Mouse (Mus musculus) stomach, embryonic 14.5 days (tissue): ENCODE measurements around the gene Dpagt1. TPM values are rescaled to one million over a fixed set of nuclear protein-coding genes. Genes with fewer than 3 reads are reported as not detected.
A peak's percentile ranks its signal among the peaks of the same experiment; 100 is the strongest.

Experiments used
- ATAC-seq: fragments of 200-750 bp; cut with Nextera tagmentation; 2 replicates; pipeline ENCODE4 v1.8.0; 2017; ENCODE audit warnings: low read depth, moderate TSS enrichment; ENCODE audit not compliant: insufficient number of reproducible peaks, insufficient read depth, low FRiP score
- H3K27ac ChIP-seq: fragments of 300-500 bp; sonication (generic); 2 replicates; pipeline ENCODE4 v1.5.1; 2014; ENCODE audit warnings: mild to moderate bottlenecking, low read length, moderate library complexity, mixed read lengths
- H3K27me3 ChIP-seq: fragments of 300-500 bp; sonication (generic); 2 replicates; pipeline ENCODE4 v1.6.1; 2014; ENCODE audit warnings: low read length, control low read depth, mixed read lengths; ENCODE audit not compliant: control insufficient read depth, insufficient read depth
- H3K36me3 ChIP-seq: fragments of 300-500 bp; sonication (generic); 2 replicates; pipeline ENCODE4 v1.6.1; 2014; ENCODE audit warnings: mild to moderate bottlenecking, control low read depth, low read length, moderate library complexity, mixed read lengths; ENCODE audit not compliant: control insufficient read depth, insufficient read depth
- H3K4me1 ChIP-seq: fragments of 300-500 bp; sonication (generic); 2 replicates; pipeline ENCODE4 v1.6.1; 2014; ENCODE audit warnings: low read length, control low read depth, mixed read lengths; ENCODE audit not compliant: control insufficient read depth, insufficient read depth
- H3K4me2 ChIP-seq: fragments of 300-500 bp; sonication (generic); replicated peaks from 2 replicates; pipeline ENCODE4 v1.6.1; 2014; ENCODE audit warnings: low read depth, low read length, control low read depth
- H3K4me3 ChIP-seq: fragments of 300-500 bp; sonication (generic); 2 replicates; pipeline ENCODE4 v1.5.1; 2014; ENCODE audit warnings: low read depth, low read length, control low read depth
- H3K9ac ChIP-seq: fragments of 300-500 bp; sonication (generic); replicated peaks from 2 replicates; pipeline ENCODE4 v1.6.1; 2014; ENCODE audit warnings: low read depth, mild to moderate bottlenecking, control low read depth, low read length, moderate library complexity, mixed read lengths
- H3K9me3 ChIP-seq: fragments of 300-500 bp; sonication (generic); 2 replicates; pipeline ENCODE4 v1.6.1; 2016; ENCODE audit warnings: low read depth, low read length, control low read depth; ENCODE audit not compliant: control insufficient read depth
- WGBS: fragments of 180-500 bp; shearing (Covaris S2); extraction: QIAGEN DNeasy Blood & Tissue Kit; methylation state at CpG from one replicate; pipeline ENCODE4 v1.1.7; 2014; 5-methylcytosine and 5-hydroxymethylcytosine counted together
- polyA plus RNA-seq: library from polyadenylated mRNA; unstranded; fragments of >200 nt; fragmentation: Nextera tagmentation; extraction: Ambion mirVana; gene quantifications from 2 replicates; pipeline ENCODE4 v1.2.1, GENCODE M21; 2014

Gene Dpagt1
- polyA plus RNA-seq = 44.5 and 46.7 TPM in 2 replicates

DNA sequence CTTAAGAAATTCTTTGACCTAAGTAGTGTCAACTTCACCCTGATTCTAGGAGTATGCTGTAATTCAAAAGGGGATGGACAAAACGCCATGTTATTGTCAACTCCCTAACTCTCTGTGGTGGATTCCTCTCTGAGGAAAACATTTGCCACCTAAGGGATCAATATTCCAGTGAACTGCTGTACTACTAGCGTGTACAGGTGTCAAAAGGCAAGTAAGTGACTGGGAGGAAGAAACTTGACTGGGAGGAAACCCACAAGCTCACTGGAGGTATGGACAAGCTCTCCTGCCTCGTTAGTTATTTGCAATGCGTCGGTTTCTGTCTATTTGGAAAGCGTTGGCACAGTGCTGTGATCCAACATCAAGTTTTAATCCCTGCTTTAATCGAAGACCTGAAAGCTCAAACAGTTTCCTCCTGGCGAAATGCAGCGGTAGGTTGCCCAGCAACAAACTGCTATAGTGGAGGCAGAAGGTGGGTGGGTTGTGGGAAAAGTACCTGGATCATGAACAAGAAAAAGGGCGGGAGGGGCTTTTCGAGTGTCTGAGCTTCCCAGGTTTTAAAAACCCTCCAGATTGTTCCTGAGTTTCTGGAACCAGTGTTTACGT lies at the start of gene Dpagt1:
TSS of gene Dpagt1 (plus strand) at position 252 of the 603 bp plus-strand sequence.
- Histone ChIP-seq H3K36me3 (peaks cover 14% of the 10 kb centered on the region; the same call in 1 of the 2 replicates), H3K4me2 (peak within 1 kb of the TSS; percentile 74), H3K4me1 (peaks cover 13% of the 10 kb centered on the region), H3K9ac (peak within 1 kb of the TSS; percentile 69), H3K27me3 (no peaks in the 10 kb centered on the region), H3K4me3 (peak within 1 kb of the TSS; percentile 62), H3K9me3 (no peaks in the 10 kb centered on the region), H3K27ac (peak within 1 kb of the TSS; percentile 86)
- 3% methylated on average over 12 of the region's 12 CpGs for WGBS
- ATAC-seq = no peak

DNA sequence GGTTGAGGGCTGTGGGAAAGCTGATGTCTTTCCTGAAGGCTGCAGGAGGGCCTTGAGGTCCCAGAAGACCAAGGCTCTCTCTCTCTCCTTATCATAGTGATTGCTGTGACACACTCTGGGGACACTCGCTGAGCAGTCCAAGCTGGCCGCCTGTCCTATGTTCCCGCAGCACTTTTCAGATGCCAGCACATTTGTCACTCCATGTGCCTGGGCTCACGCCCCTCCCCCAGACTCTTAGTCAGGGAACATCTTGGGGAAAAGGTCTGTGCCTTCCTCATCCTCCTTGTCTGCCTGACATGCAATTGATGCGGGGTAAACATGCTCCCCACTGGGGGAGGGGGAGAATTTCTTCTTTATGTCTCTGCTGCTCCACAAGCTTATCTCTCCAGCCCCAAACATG lies 42.6 kb upstream of the Dpagt1 start:
- H3K27ac ChIP-seq = no peak overlapping the region
- no peaks in the 10 kb centered on the region for H3K9me3 ChIP-seq
- H3K4me3 ChIP-seq = no peak overlapping the region
- 71% methylated on average over 5 of the region's 5 CpGs for WGBS
- no peak overlapping the region for H3K9ac ChIP-seq
- no peak overlapping the region for H3K4me2 ChIP-seq
- no peaks in the 10 kb centered on the region for H3K36me3 ChIP-seq
- H3K27me3 ChIP-seq = no peaks in the 10 kb centered on the region
- ATAC-seq = no peak
- no peaks in the 10 kb centered on the region for H3K4me1 ChIP-seq

DNA sequence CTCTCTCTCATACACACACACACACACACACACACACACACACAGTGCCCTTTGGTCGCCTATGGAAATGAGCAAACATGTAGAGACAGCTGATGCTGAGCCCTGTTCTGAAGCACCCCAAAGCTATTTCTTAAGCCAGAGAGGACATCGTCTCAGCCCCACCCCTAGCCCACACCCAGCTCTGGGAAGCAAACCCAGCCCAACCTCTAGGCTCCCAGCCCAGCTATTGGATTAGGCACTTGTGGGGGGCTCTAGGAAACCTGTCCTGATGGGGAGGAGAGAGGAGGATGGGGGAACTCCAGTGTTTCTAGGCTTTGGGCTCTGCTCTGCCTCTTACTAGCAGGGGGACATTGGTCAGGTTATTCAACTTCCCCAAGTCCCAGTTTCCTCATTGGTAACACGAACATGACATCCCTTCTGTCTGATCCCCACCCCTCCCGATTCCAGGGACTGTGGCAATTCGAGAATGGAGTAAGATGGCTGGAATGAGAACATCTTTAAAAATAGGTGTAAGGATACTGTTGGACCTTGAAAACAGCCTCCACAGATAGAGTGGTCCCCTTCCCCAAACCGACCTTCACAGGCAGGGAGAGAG lies 39.5 kb upstream of the Dpagt1 start:
- 17% methylated on average over 6 of the region's 6 CpGs for WGBS
- Histone ChIP-seq H3K36me3 (no peaks in the 10 kb centered on the region; the same call in 1 of the 2 replicates), H3K9ac (no peak overlapping the region), H3K27me3 (no peaks in the 10 kb centered on the region), H3K4me1 (peaks cover 4% of the 10 kb centered on the region; the same call in 1 of the 2 replicates), H3K4me3 (no peak overlapping the region), H3K9me3 (no peaks in the 10 kb centered on the region), H3K4me2 (no peak overlapping the region), H3K27ac (no peak overlapping the region)
- no peak for ATAC-seq

DNA sequence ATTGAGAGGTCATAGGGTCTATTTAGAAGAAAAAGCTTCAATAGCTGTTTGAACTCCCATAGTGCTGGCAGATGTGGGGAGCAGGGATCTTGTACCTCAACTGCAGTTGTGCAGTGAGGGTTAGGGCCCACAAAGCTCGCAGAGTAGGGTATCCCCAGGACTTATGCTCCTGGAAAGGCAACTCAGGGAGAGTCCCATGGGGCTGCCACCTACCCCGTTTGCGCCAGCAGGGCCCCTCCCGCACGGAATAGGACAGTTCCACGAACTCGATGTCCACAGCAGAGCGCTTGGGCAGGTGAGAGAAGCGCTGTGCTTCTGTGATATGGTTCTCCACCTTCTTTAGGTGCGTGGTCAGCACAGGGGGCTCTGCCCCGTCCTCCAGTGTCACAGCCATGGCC lies 38.8 kb upstream of the Dpagt1 start:
- ATAC-seq = peak; percentile 25; the same call in 1 of the 2 replicates
- Histone ChIP-seq H3K4me2 (peak overlapping the region; percentile 94), H3K27me3 (no peaks in the 10 kb centered on the region), H3K9ac (peak overlapping the region; percentile 42), H3K4me1 (peaks cover 4% of the 10 kb centered on the region; the same call in 1 of the 2 replicates), H3K36me3 (no peaks in the 10 kb centered on the region; the same call in 1 of the 2 replicates), H3K9me3 (no peaks in the 10 kb centered on the region), H3K27ac (no peak overlapping the region), H3K4me3 (peak overlapping the region; percentile 63)
- 12% methylated on average over 11 of the region's 11 CpGs for WGBS

DNA sequence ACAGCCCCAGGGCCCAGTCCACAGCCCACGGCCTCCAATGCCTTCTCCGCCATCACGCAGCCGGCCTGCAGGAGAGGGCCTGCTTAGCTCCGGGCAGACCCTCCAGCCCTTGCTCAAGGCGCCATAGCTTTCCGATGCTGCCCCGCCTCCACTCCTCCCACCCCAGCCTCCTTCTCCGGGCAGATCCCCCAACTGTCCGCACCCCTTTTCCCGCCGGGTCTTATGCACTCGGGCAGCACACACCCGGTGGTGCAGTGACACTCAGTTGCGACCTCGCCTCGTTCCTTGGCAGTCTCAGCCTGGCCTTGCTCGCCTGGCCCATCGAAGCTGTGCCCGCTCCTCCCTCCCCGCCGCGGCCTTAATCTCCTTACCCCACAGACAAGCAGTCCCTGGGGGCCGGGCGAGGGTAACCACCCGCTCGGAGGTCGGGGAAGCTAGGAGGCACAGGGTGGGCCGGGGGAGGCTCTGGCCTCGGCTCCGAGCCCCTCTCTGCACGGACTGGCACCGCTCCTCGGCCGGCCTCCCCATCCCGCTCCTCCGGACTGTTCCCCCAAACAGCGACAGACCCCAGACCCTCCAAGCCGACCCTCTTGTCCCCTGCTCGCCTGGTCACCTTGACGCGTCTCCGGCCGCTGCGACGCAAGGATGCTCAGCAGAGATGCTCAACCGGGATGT lies 38.3 kb upstream of the Dpagt1 start:
- peak; percentile 28; the same call in 1 of the 2 replicates for ATAC-seq
- peaks cover 4% of the 10 kb centered on the region; the same call in 1 of the 2 replicates for H3K4me1 ChIP-seq
- H3K4me2 ChIP-seq = peak overlapping the region; percentile 94
- H3K36me3 ChIP-seq = peaks cover 4% of the 10 kb centered on the region
- peak overlapping the region; percentile 63 for H3K4me3 ChIP-seq
- no peaks in the 10 kb centered on the region for H3K9me3 ChIP-seq
- H3K27ac ChIP-seq = no peak overlapping the region
- 2% methylated on average over 47 of the region's 47 CpGs for WGBS
- H3K27me3 ChIP-seq = no peaks in the 10 kb centered on the region
- peak overlapping the region; percentile 42 for H3K9ac ChIP-seq

DNA sequence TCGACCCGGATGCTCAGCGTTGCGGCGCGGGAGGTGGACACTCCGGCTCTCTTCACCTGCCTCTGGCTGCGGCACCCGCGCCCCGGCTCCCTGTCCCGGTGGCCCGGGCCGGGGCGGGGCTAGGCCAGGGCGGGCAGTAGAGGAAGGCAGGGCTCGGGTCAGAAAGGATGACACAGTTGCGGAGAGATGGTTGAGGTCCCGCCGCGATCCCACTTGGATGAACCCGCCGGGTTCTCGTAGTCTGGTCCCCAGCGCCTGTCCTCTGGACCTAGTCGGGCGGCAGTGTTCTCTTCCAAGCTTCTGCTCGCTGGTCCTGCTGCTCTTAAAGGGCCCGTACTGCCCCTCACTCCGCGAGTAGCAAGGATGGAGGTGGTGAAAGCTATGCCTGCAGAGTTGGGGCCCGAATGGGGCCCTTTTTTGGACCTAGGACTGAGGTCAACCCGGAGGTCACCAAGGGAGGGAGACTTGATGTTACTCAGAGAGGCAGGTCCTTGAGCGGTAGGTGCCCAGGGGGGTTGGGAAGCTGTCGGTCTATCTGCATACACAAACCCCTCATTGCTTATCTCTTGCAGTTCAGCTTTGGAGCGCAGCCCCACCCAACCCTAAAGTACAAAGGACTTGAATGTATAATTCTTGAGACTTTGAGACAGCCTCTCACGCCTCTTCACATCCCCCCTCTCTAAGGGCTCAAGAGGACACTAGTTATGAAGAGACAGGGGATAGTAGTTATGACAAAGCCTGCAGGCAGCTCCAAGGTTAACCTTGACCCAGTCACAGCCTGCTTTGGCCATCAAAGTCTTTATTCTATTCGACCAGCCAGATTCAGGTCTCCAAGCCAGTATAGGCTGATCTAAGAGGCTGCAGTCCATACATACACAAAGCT lies 37.5 kb upstream of the Dpagt1 start, which contains the start of gene Abcg4:
TSS of gene Abcg4 (minus strand) at position 540 of the 883 bp plus-strand sequence.
- Histone ChIP-seq H3K4me1 (peaks cover 4% of the 10 kb centered on the region; the same call in 1 of the 2 replicates), H3K9ac (peak within 1 kb of the TSS; percentile 42), H3K4me2 (peak within 1 kb of the TSS; percentile 94), H3K36me3 (peaks cover 12% of the 10 kb centered on the region), H3K27me3 (no peaks in the 10 kb centered on the region), H3K9me3 (no peaks in the 10 kb centered on the region), H3K27ac (no peak within 1 kb of the TSS), H3K4me3 (peak within 1 kb of the TSS; percentile 63)
- WGBS = 2% methylated on average over 38 of the region's 38 CpGs
- peak; percentile 74 for ATAC-seq

DNA sequence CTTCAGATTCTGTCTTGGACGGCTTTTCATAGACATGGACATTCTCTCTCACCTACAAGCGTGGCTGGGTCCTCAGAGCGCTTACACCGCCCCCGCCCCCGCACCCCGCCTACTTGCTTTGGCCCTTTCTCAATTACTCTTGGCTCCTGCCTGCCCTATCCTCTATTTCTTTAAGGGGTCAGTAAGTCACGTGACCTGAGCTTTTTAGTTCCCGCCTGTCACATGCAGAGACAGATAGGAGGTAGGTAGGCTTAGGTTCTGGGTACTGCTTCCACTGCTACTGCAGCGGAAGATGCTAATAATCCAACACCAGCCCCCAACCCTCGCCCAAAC lies 36.9 kb upstream of the Dpagt1 start:
- peaks cover 4% of the 10 kb centered on the region; the same call in 1 of the 2 replicates for H3K4me1 ChIP-seq
- no peak overlapping the region for H3K4me3 ChIP-seq
- no peak overlapping the region for H3K9ac ChIP-seq
- H3K27ac ChIP-seq = no peak overlapping the region
- no peak overlapping the region for H3K4me2 ChIP-seq
- no peaks in the 10 kb centered on the region for H3K27me3 ChIP-seq
- no peaks in the 10 kb centered on the region for H3K9me3 ChIP-seq
- ATAC-seq = no peak
- WGBS = 13% methylated on average over 11 of the region's 11 CpGs
- peaks cover 15% of the 10 kb centered on the region for H3K36me3 ChIP-seq

DNA sequence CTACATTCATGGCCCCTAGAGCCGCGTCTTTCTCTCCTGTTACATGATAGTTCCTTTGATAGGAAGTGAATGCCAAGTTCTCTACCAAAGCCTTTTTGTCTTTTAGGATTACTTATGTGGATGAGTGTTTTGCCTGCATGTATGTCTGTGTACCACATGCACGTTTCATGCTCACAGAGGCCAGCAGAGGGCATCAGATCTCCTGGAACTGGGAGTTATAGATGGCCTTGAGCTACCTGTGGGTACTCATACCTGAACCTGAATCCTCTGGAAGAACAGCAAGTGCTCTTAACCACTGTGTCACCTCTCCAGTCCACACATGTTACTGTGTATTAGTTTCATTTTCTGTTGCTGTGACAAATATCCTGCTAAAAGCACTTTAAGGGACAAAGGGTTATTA lies 33.3 kb upstream of the Dpagt1 start:
- ATAC-seq = no peak
- no peak overlapping the region for H3K4me2 ChIP-seq
- no peak overlapping the region for H3K9ac ChIP-seq
- 66% methylated on average over 3 of the region's 3 CpGs for WGBS
- peaks cover 42% of the 10 kb centered on the region for H3K36me3 ChIP-seq
- no peak overlapping the region for H3K4me3 ChIP-seq
- H3K9me3 ChIP-seq = no peaks in the 10 kb centered on the region
- no peak overlapping the region for H3K27ac ChIP-seq
- peaks cover 4% of the 10 kb centered on the region; the same call in 1 of the 2 replicates for H3K4me1 ChIP-seq
- H3K27me3 ChIP-seq = no peaks in the 10 kb centered on the region
